Mouse (Mus musculus) liver, postnatal 0 days (tissue): ENCODE data around the gene Mxi1. TPM values are rescaled to one million over a fixed set of nuclear protein-coding genes. Genes with fewer than 3 reads are reported as not detected.

Experiments
- ATAC-seq: fragments of 200-750 bp; cut with Nextera tagmentation; 2 replicates; pipeline ENCODE4 v1.8.0; 2017; ENCODE audit warnings: mild to moderate bottlenecking, moderate library complexity
- DNase-seq: peaks from one replicate; pipeline ENCODE4 v3.0.0-alpha.2; 2016
- H3K27ac ChIP-seq: fragments of 300-500 bp; sonication (generic); 2 replicates; pipeline ENCODE4 v1.5.1; 2014; ENCODE audit warnings: antibody characterized with exemption, moderate library complexity, mild to moderate bottlenecking, low read depth
- H3K27me3 ChIP-seq: fragments of 300-500 bp; sonication (generic); 2 replicates; pipeline ENCODE4 v1.6.1; 2014; ENCODE audit warnings: low read length, control low read depth, mixed read lengths; ENCODE audit not compliant: insufficient read depth
- H3K36me3 ChIP-seq: fragments of 300-500 bp; sonication (generic); replicated peaks from 2 replicates; pipeline ENCODE4 v1.6.1; 2014; ENCODE audit warnings: mild to moderate bottlenecking, control low read depth, low read length, moderate library complexity, mixed read lengths; ENCODE audit not compliant: insufficient read depth
- H3K4me1 ChIP-seq: fragments of 300-500 bp; sonication (generic); 2 replicates; pipeline ENCODE4 v1.6.1; 2014; ENCODE audit warnings: antibody characterized with exemption, mild to moderate bottlenecking, control low read depth; ENCODE audit not compliant: insufficient read depth
- H3K4me2 ChIP-seq: fragments of 300-500 bp; sonication (generic); 2 replicates; pipeline ENCODE4 v1.6.1; 2014; ENCODE audit warnings: low read depth, mild to moderate bottlenecking, low read length, moderate library complexity, mixed read lengths
- H3K4me3 ChIP-seq: fragments of 300-500 bp; sonication (generic); 2 replicates; pipeline ENCODE4 v1.5.1; 2014; ENCODE audit warnings: low read depth, low read length
- H3K9ac ChIP-seq: fragments of 300-500 bp; sonication (generic); replicated peaks from 2 replicates; pipeline ENCODE4 v1.6.1; 2014; ENCODE audit warnings: mild to moderate bottlenecking, moderate library complexity
- H3K9me3 ChIP-seq: fragments of 300-500 bp; sonication (generic); 2 replicates; pipeline ENCODE4 v1.6.1; 2016; ENCODE audit warnings: mild to moderate bottlenecking, control low read depth, low read length, mixed read lengths
- CTCF ChIP-seq: sonication (generic); IDR thresholded peaks from 2 replicates; pipeline ENCODE4 v1.5.1; 2016; ENCODE audit warnings: antibody characterized with exemption, low read depth
- EP300 ChIP-seq: IDR thresholded peaks from 2 replicates; pipeline ENCODE4 v1.6.1; 2016; ENCODE audit warnings: antibody characterized with exemption, low read depth, mild to moderate bottlenecking
- WGBS: fragments of 180-500 bp; shearing (Covaris S2); extraction: QIAGEN DNeasy Blood & Tissue Kit; methylation state at CpG from one replicate; pipeline ENCODE4 v1.1.7; 2014; ENCODE audit not compliant: insufficient replicate concordance; 5-methylcytosine and 5-hydroxymethylcytosine counted together
- polyA plus RNA-seq: library from polyadenylated mRNA; unstranded; fragments of >200 nt; fragmentation: Nextera tagmentation; extraction: Ambion mirVana; gene quantifications from 2 replicates; pipeline ENCODE4 v1.2.1, GENCODE M21; 2015

Gene Mxi1
- polyA plus RNA-seq, 1 experiment from 2014 or later, result 24.5 TPM

DNA sequence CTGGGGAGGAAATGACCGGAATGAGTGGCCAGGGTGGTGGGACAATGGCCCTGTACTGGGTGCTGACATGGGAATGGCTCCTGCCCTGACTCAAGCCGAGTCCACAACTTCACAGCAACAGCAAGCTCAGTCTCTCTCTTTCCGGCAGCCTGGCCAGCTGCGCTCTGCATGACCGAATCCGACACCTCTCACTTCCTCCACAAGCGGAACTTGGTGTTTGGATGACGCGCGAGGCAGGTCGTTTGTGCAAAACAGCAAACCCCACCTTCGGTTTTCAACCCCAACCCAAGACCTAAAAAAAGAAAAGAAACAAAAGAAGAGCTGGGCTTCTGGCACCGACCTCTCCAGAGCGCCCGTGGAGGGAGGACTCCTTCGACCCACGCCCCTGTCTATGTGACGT, 114.3 kb downstream of the Mxi1 start:
- no peaks in the 10 kb centered on the region for H3K36me3 ChIP-seq
- peak overlapping the region; percentile 79 for H3K27ac ChIP-seq
- no peak overlapping the region for H3K4me3 ChIP-seq
- H3K27me3 ChIP-seq, result 0 out of 2 replicates have a peak, but pooled peaks cover 3% of the 10 kb centered on the region
- ATAC-seq, result peak; percentile 45
- DNase-seq, result peak; percentile 72
- no peak overlapping the region for H3K9ac ChIP-seq
- TF ChIP-seq CTCF (no peak), EP300 (peak; percentile 36; the same call in 1 of the 2 replicates)
- no peaks in the 10 kb centered on the region for H3K9me3 ChIP-seq
- peak overlapping the region; percentile 42 for H3K4me2 ChIP-seq
- peaks cover 29% of the 10 kb centered on the region for H3K4me1 ChIP-seq
- WGBS, result 28% methylated on average over 18 of the region's 18 CpGs

Other genes starting within 250 kb of the Mxi1 start
- 17.5 and 21.4 TPM in 2 replicates for gene Add3, start 170.1 kb upstream of the Mxi1 start, polyA plus RNA-seq
- gene Gm10197, start 61.2 kb downstream of the Mxi1 start, polyA plus RNA-seq, result not detected in 2 replicates
- gene Smndc1, start 80.1 kb downstream of the Mxi1 start, polyA plus RNA-seq, result 18.9 and 21.7 TPM in 2 replicates
- gene Dusp5, start 218.6 kb downstream of the Mxi1 start, polyA plus RNA-seq, result 2.7 and 3.4 TPM in 2 replicates